Mouse (Mus musculus): ENCODE results near the gene Scn3a. TPM values are rescaled to one million over a fixed set of nuclear protein-coding genes. Genes with fewer than 3 reads are reported as not detected.

Gene Scn3a
- polyA plus RNA-seq, 1 experiment: 0.21 TPM

GRCm38 (mm10) chr2:65542906-65543592, 24.4 kb downstream of the Scn3a start:
- H3K4me1 ChIP-seq (ENCODE audit: control insufficient read depth, insufficient read depth, low read length): no peaks in the 10 kb centered on the region
- H3K27me3 ChIP-seq (ENCODE audit: control insufficient read depth, insufficient read depth, low read length): no peaks in the 10 kb centered on the region
- no peak overlapping the region for H3K4me3 ChIP-seq (ENCODE audit: control insufficient read depth, low read depth, low read length)
- no peak overlapping the region for H3K27ac ChIP-seq (ENCODE audit: control insufficient read depth, insufficient read depth, low read depth, low read length)
- TF ChIP-seq POLR2A (IDR thresholded peaks at IDR 0.05; ENCODE audit: control insufficient read depth, low read depth, low read length): no peak
- TF ChIP-seq CTCF (IDR thresholded peaks at IDR 0.05; ENCODE audit: control insufficient read depth, insufficient read depth, insufficient replicate concordance, low read depth, low read length): no peak
- no peaks in the 10 kb centered on the region for H3K36me3 ChIP-seq (ENCODE audit: control insufficient read depth, insufficient read depth, low read length)

- Histone ChIP-seq H3K4me1 (ENCODE audit: control insufficient read depth, insufficient read depth, low read length) (no peaks in the 10 kb centered on the region), H3K27ac (ENCODE audit: control insufficient read depth, insufficient read depth, low read depth, low read length) (no peak overlapping the region), H3K4me3 (ENCODE audit: control insufficient read depth, low read depth, low read length) (no peak overlapping the region), H3K36me3 (ENCODE audit: control insufficient read depth, insufficient read depth, low read length) (no peaks in the 10 kb centered on the region), H3K27me3 (ENCODE audit: control insufficient read depth, insufficient read depth, low read length) (no peaks in the 10 kb centered on the region)
- TF ChIP-seq POLR2A (IDR thresholded peaks at IDR 0.05; ENCODE audit: control insufficient read depth, low read depth, low read length) (no peak), CTCF (IDR thresholded peaks at IDR 0.05; ENCODE audit: control insufficient read depth, insufficient read depth, insufficient replicate concordance, low read depth, low read length) (no peak)
Measured at GRCm38 (mm10) chr2:65541781-65542180, 25.6 kb downstream of the Scn3a start.

- TF ChIP-seq CTCF (IDR thresholded peaks at IDR 0.05; ENCODE audit: control insufficient read depth, insufficient read depth, insufficient replicate concordance, low read depth, low read length) (no peak), POLR2A (IDR thresholded peaks at IDR 0.05; ENCODE audit: control insufficient read depth, low read depth, low read length) (no peak)
- no peaks in the 10 kb centered on the region for H3K27me3 ChIP-seq (ENCODE audit: control insufficient read depth, insufficient read depth, low read length)
- H3K36me3 ChIP-seq (ENCODE audit: control insufficient read depth, insufficient read depth, low read length): no peaks in the 10 kb centered on the region
- no peak overlapping the region for H3K27ac ChIP-seq (ENCODE audit: control insufficient read depth, insufficient read depth, low read depth, low read length)
- no peak overlapping the region for H3K4me3 ChIP-seq (ENCODE audit: control insufficient read depth, low read depth, low read length)
- no peaks in the 10 kb centered on the region for H3K4me1 ChIP-seq (ENCODE audit: control insufficient read depth, insufficient read depth, low read length)
Measured at GRCm38 (mm10) chr2:65538436-65538835, 29.0 kb downstream of the Scn3a start.

- no peak overlapping the region for H3K4me3 ChIP-seq (ENCODE audit: control insufficient read depth, low read depth, low read length)
- H3K27me3 ChIP-seq (ENCODE audit: control insufficient read depth, insufficient read depth, low read length): no peaks in the 10 kb centered on the region
- TF ChIP-seq CTCF (IDR thresholded peaks at IDR 0.05; ENCODE audit: control insufficient read depth, insufficient read depth, insufficient replicate concordance, low read depth, low read length) (no peak), POLR2A (IDR thresholded peaks at IDR 0.05; ENCODE audit: control insufficient read depth, low read depth, low read length) (no peak)
- H3K36me3 ChIP-seq (ENCODE audit: control insufficient read depth, insufficient read depth, low read length): no peaks in the 10 kb centered on the region
- no peaks in the 10 kb centered on the region for H3K4me1 ChIP-seq (ENCODE audit: control insufficient read depth, insufficient read depth, low read length)
- no peak overlapping the region for H3K27ac ChIP-seq (ENCODE audit: control insufficient read depth, insufficient read depth, low read depth, low read length)
Measured at GRCm38 (mm10) chr2:65532127-65532854, 35.1 kb downstream of the Scn3a start.

- no peak for TF ChIP-seq CTCF (IDR thresholded peaks at IDR 0.05; ENCODE audit: control insufficient read depth, insufficient read depth, insufficient replicate concordance, low read depth, low read length)
- TF ChIP-seq POLR2A (IDR thresholded peaks at IDR 0.05; ENCODE audit: control insufficient read depth, low read depth, low read length): no peak
- no peak overlapping the region for H3K4me3 ChIP-seq (ENCODE audit: control insufficient read depth, low read depth, low read length)
- H3K36me3 ChIP-seq (ENCODE audit: control insufficient read depth, insufficient read depth, low read length): no peaks in the 10 kb centered on the region
- H3K4me1 ChIP-seq (ENCODE audit: control insufficient read depth, insufficient read depth, low read length): no peaks in the 10 kb centered on the region
- no peak overlapping the region for H3K27ac ChIP-seq (ENCODE audit: control insufficient read depth, insufficient read depth, low read depth, low read length)
- no peaks in the 10 kb centered on the region for H3K27me3 ChIP-seq (ENCODE audit: control insufficient read depth, insufficient read depth, low read length)
Measured at GRCm38 (mm10) chr2:65529148-65529547, 38.3 kb downstream of the Scn3a start.

- H3K4me1 ChIP-seq (ENCODE audit: control insufficient read depth, insufficient read depth, low read length): no peaks in the 10 kb centered on the region
- no peaks in the 10 kb centered on the region for H3K27me3 ChIP-seq (ENCODE audit: control insufficient read depth, insufficient read depth, low read length)
- TF ChIP-seq CTCF (IDR thresholded peaks at IDR 0.05; ENCODE audit: control insufficient read depth, insufficient read depth, insufficient replicate concordance, low read depth, low read length) (no peak), POLR2A (IDR thresholded peaks at IDR 0.05; ENCODE audit: control insufficient read depth, low read depth, low read length) (no peak)
- H3K4me3 ChIP-seq (ENCODE audit: control insufficient read depth, low read depth, low read length): no peak overlapping the region
- no peak overlapping the region for H3K27ac ChIP-seq (ENCODE audit: control insufficient read depth, insufficient read depth, low read depth, low read length)
- no peaks in the 10 kb centered on the region for H3K36me3 ChIP-seq (ENCODE audit: control insufficient read depth, insufficient read depth, low read length)
Measured at GRCm38 (mm10) chr2:65516703-65517102, 50.7 kb downstream of the Scn3a start.

- Histone ChIP-seq H3K27me3 (ENCODE audit: control insufficient read depth, insufficient read depth, low read length) (no peaks in the 10 kb centered on the region), H3K4me1 (ENCODE audit: control insufficient read depth, insufficient read depth, low read length) (0 out of 2 replicates have a peak, but pooled peaks cover 2% of the 10 kb centered on the region), H3K4me3 (ENCODE audit: control insufficient read depth, low read depth, low read length) (peak overlapping the region; percentile 45), H3K36me3 (ENCODE audit: control insufficient read depth, insufficient read depth, low read length) (no peaks in the 10 kb centered on the region), H3K27ac (ENCODE audit: control insufficient read depth, insufficient read depth, low read depth, low read length) (no peak overlapping the region)
- TF ChIP-seq CTCF (IDR thresholded peaks at IDR 0.05; ENCODE audit: control insufficient read depth, insufficient read depth, insufficient replicate concordance, low read depth, low read length): no peak
- no peak for TF ChIP-seq POLR2A (IDR thresholded peaks at IDR 0.05; ENCODE audit: control insufficient read depth, low read depth, low read length)
Measured at GRCm38 (mm10) chr2:65508217-65508616, 59.2 kb downstream of the Scn3a start.

All from testis, adult 2 months (tissue).